Mouse (Mus musculus) myocyte (in vitro differentiated cells): ENCODE results near the gene Dcaf5. TPM values are rescaled to one million over a fixed set of nuclear protein-coding genes. Genes with fewer than 3 reads are reported as not detected.
A peak's percentile ranks its signal among the peaks of the same experiment; 100 is the strongest.

Experiments
- H3K27me3 ChIP-seq: one replicate; pipeline ENCODE4 v1.6.1; 2011; ENCODE audit not compliant: control insufficient read depth, insufficient read depth, insufficient read length
- H3K36me3 ChIP-seq: one replicate; pipeline ENCODE4 v1.6.1; 2011; ENCODE audit not compliant: control insufficient read depth, insufficient read depth
- H3K4me2 ChIP-seq: one replicate; pipeline ENCODE4 v1.6.1; 2011; ENCODE audit warnings: low read depth, control low read depth
- H3K4me3 ChIP-seq: one replicate; pipeline ENCODE4 v1.5.1; 2011; ENCODE audit warnings: mild to moderate bottlenecking, control low read depth, moderate library complexity
- H3K79me2 ChIP-seq: one replicate; pipeline ENCODE4 v1.6.1; 2011; ENCODE audit not compliant: control insufficient read depth, insufficient read depth
- H3ac ChIP-seq: one replicate; pipeline ENCODE4 v1.6.1; 2011; ENCODE audit not compliant: control insufficient read depth, insufficient read length
- CEBPB ChIP-seq: IDR thresholded peaks from 2 replicates; pipeline ENCODE4 v1.6.1; 2011; ENCODE audit warnings: mild to moderate bottlenecking, moderate library complexity; ENCODE audit not compliant: poor library complexity, insufficient read depth, severe bottlenecking
- E2F4 ChIP-seq: IDR thresholded peaks from one replicate; pipeline ENCODE4 v1.6.1; 2011; ENCODE audit warnings: mild to moderate bottlenecking, control low read depth, moderate library complexity; ENCODE audit not compliant: insufficient read depth
- MAX ChIP-seq: IDR thresholded peaks from one replicate; pipeline ENCODE4 v1.6.1; 2011; ENCODE audit warnings: low read depth, mild to moderate bottlenecking, control low read depth
- MYOD1 ChIP-seq, 3 experiments: IDR thresholded peaks; one replicate each; pipeline ENCODE4 v1.6.1; 2011; ENCODE audit warnings: control low read depth in 2 of 3, low read depth in 2 of 3, mild to moderate bottlenecking in 2 of 3, moderate library complexity in 1 of 3; ENCODE audit not compliant: insufficient read length in 2 of 3, control insufficient read depth in 1 of 3
- MYOG ChIP-seq, 3 experiments: IDR thresholded peaks; one replicate each; pipeline ENCODE4 v1.6.1; 2011; ENCODE audit warnings: control low read depth in 2 of 3, low read depth in 2 of 3, mild to moderate bottlenecking in 2 of 3; ENCODE audit not compliant: insufficient read length in 2 of 3, control insufficient read depth in 1 of 3, insufficient read depth in 1 of 3
- POLR2A ChIP-seq: IDR thresholded peaks from one replicate; pipeline ENCODE4 v1.6.1; 2011; ENCODE audit warnings: low read depth, mild to moderate bottlenecking, control low read depth, moderate library complexity; ENCODE audit not compliant: insufficient read length
- POLR2AphosphoS2 ChIP-seq: IDR thresholded peaks from one replicate; pipeline ENCODE4 v1.6.1; 2011; ENCODE audit warnings: low read depth, control low read depth; ENCODE audit not compliant: insufficient read length
- REST ChIP-seq: IDR thresholded peaks from one replicate; pipeline ENCODE4 v1.6.1; 2011; ENCODE audit warnings: mild to moderate bottlenecking, control low read depth, moderate library complexity; ENCODE audit not compliant: insufficient read depth, insufficient read length
- SRF ChIP-seq: IDR thresholded peaks from one replicate; pipeline ENCODE4 v1.6.1; 2011; ENCODE audit warnings: low read depth; ENCODE audit not compliant: control insufficient read depth, insufficient read length
- TCF12 ChIP-seq: IDR thresholded peaks from one replicate; pipeline ENCODE4 v1.6.1; 2011; ENCODE audit warnings: mild to moderate bottlenecking, control low read depth; ENCODE audit not compliant: poor library complexity, insufficient read depth, severe bottlenecking
- TCF3 ChIP-seq: IDR thresholded peaks from one replicate; pipeline ENCODE4 v1.6.1; 2011; ENCODE audit warnings: low read depth, control low read depth; ENCODE audit not compliant: insufficient read length
- USF1 ChIP-seq: IDR thresholded peaks from one replicate; pipeline ENCODE4 v1.6.1; 2011; ENCODE audit warnings: low read depth, mild to moderate bottlenecking, control low read depth, moderate library complexity
- polyA plus RNA-seq: library from polyadenylated mRNA; unstranded; fragments of >200 nt; fragmentation: generic; extraction: Trizol; gene quantifications from one replicate; pipeline ENCODE4 v1.2.1, GENCODE M21; 2012; ENCODE audit warnings: missing spikeins

Gene Dcaf5
- polyA plus RNA-seq, 1 experiment = 17.7 TPM

GRCm38 (mm10) chr12:80434961-80435691 lies 1.3 kb downstream of the Dcaf5 start:
- peaks cover 3% of the 10 kb centered on the region for H3K36me3 ChIP-seq
- peaks cover 47% of the 10 kb centered on the region for H3K79me2 ChIP-seq
- no peak overlapping the region for H3K4me2 ChIP-seq
- peak overlapping the region; percentile 62 for H3ac ChIP-seq
- no peaks in the 10 kb centered on the region for H3K27me3 ChIP-seq
- H3K4me3 ChIP-seq = peak overlapping the region; percentile 97
- TF ChIP-seq TCF12 = no peak
- TF ChIP-seq MAX = no peak
- peak; percentile 43 for TF ChIP-seq POLR2A
- peak in 1 of 3 experiments; percentile 25 for TF ChIP-seq MYOG (IDR thresholded peaks at IDR 0.05; ENCODE audit: control insufficient read depth in 1 of 3, insufficient read depth in 1 of 3, insufficient read length in 2 of 3, low read depth in 2 of 3)

GRCm38 (mm10) chr12:80434601-80434960 lies 1.8 kb downstream of the Dcaf5 start:
- no peaks in the 10 kb centered on the region for H3K27me3 ChIP-seq
- H3K4me3 ChIP-seq = peak overlapping the region; percentile 97
- H3ac ChIP-seq = peak overlapping the region; percentile 62
- H3K36me3 ChIP-seq = peaks cover 3% of the 10 kb centered on the region
- H3K79me2 ChIP-seq = peaks cover 51% of the 10 kb centered on the region
- peak overlapping the region; percentile 92 for H3K4me2 ChIP-seq
- TF ChIP-seq POLR2AphosphoS2 (no peak), TCF12 (no peak), E2F4 (no peak), SRF (no peak), MYOD1 (IDR thresholded peaks at IDR 0.05; ENCODE audit: control insufficient read depth in 1 of 3, insufficient read length in 2 of 3, low read depth in 2 of 3) (no peak), CEBPB (no peak), POLR2A (no peak), TCF3 (no peak), MAX (no peak), USF1 (no peak), REST (no peak), MYOG (IDR thresholded peaks at IDR 0.05; ENCODE audit: control insufficient read depth in 1 of 3, insufficient read depth in 1 of 3, insufficient read length in 2 of 3, low read depth in 2 of 3) (no peak)

GRCm38 (mm10) chr12:80433266-80433665 lies 3.1 kb downstream of the Dcaf5 start:
- TF ChIP-seq CEBPB (no peak), SRF (no peak), POLR2AphosphoS2 (no peak), MAX (no peak), REST (no peak), E2F4 (no peak), USF1 (no peak), TCF12 (no peak), MYOD1 (IDR thresholded peaks at IDR 0.05; ENCODE audit: control insufficient read depth in 1 of 3, insufficient read length in 2 of 3, low read depth in 2 of 3) (no peak), POLR2A (no peak), MYOG (IDR thresholded peaks at IDR 0.05; ENCODE audit: control insufficient read depth in 1 of 3, insufficient read depth in 1 of 3, insufficient read length in 2 of 3, low read depth in 2 of 3) (no peak), TCF3 (no peak)
- H3ac ChIP-seq = no peak overlapping the region
- peaks cover 3% of the 10 kb centered on the region for H3K36me3 ChIP-seq
- H3K27me3 ChIP-seq = no peaks in the 10 kb centered on the region
- H3K79me2 ChIP-seq = peaks cover 60% of the 10 kb centered on the region
- H3K4me3 ChIP-seq = no peak overlapping the region
- peak overlapping the region; percentile 27 for H3K4me2 ChIP-seq

GRCm38 (mm10) chr12:80427683-80428082 lies 8.7 kb downstream of the Dcaf5 start:
- peaks cover 74% of the 10 kb centered on the region for H3K79me2 ChIP-seq
- H3K36me3 ChIP-seq = peaks cover 3% of the 10 kb centered on the region
- no peak overlapping the region for H3K4me3 ChIP-seq
- no peak overlapping the region for H3ac ChIP-seq
- no peak overlapping the region for H3K4me2 ChIP-seq
- TF ChIP-seq MAX = no peak
- H3K27me3 ChIP-seq = no peaks in the 10 kb centered on the region

- H3K4me3 ChIP-seq = no peak overlapping the region
- no peak overlapping the region for H3K4me2 ChIP-seq
- TF ChIP-seq POLR2A = no peak
- TF ChIP-seq USF1 = no peak
- no peak for TF ChIP-seq MYOD1 (IDR thresholded peaks at IDR 0.05; ENCODE audit: control insufficient read depth in 1 of 3, insufficient read length in 2 of 3, low read depth in 2 of 3)
- TF ChIP-seq TCF12 = no peak
- no peak for TF ChIP-seq REST
- no peak for TF ChIP-seq E2F4
- TF ChIP-seq MYOG (IDR thresholded peaks at IDR 0.05; ENCODE audit: control insufficient read depth in 1 of 3, insufficient read depth in 1 of 3, insufficient read length in 2 of 3, low read depth in 2 of 3) = no peak
- TF ChIP-seq POLR2AphosphoS2 = no peak
- no peak for TF ChIP-seq CEBPB
- TF ChIP-seq TCF3 = no peak
- TF ChIP-seq SRF = no peak
- no peak for TF ChIP-seq MAX
- no peaks in the 10 kb centered on the region for H3K36me3 ChIP-seq
- H3ac ChIP-seq = no peak overlapping the region
- H3K79me2 ChIP-seq = no peaks in the 10 kb centered on the region
- no peaks in the 10 kb centered on the region for H3K27me3 ChIP-seq
These were observed 21.3 kb downstream of the Dcaf5 start for GRCm38 (mm10) chr12:80415100-80415499.
